Mouse (Mus musculus): ENCODE measurements around the gene Gfer.

DNA sequence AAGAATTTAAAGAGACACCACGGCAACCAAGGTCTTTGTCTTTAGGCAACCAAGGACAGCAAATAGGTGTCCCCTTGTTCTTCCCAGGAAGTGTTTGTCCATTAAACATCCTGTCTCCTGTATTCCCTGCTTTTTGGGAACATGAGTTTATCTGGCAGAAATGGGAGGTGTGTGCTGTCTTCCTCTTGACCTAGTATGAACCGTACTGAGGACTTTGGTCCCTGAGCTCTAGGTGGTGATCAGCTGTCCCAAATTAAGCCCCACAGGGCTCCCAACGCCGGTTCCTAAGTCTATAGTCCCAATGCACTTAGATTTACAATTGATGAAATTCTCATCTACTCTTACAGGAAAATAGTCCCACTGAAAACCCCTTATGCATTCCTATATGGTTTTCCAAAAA lies 45.2 kb downstream of the Gfer start:
- no peak for TF ChIP-seq CTCF (IDR thresholded peaks at IDR 0.05; ENCODE audit: borderline replicate concordance, insufficient read depth, low read depth, low read length)
- TF ChIP-seq POLR2A (IDR thresholded peaks at IDR 0.05; ENCODE audit: borderline replicate concordance, insufficient read depth, low read length) = no peak

All from cerebellum, adult 2 months (tissue).